Mouse (Mus musculus) myocyte (in vitro differentiated cells): ENCODE data around the gene Clec2l. TPM values are rescaled to one million over a fixed set of nuclear protein-coding genes. Genes with fewer than 3 reads are reported as not detected.

Experiments
- H3K27me3 ChIP-seq: one replicate; pipeline ENCODE4 v1.6.1; 2011; ENCODE audit not compliant: control insufficient read depth, insufficient read depth, insufficient read length
- H3K36me3 ChIP-seq: one replicate; pipeline ENCODE4 v1.6.1; 2011; ENCODE audit not compliant: control insufficient read depth, insufficient read depth
- H3K4me2 ChIP-seq: one replicate; pipeline ENCODE4 v1.6.1; 2011; ENCODE audit warnings: low read depth, control low read depth
- H3K4me3 ChIP-seq: one replicate; pipeline ENCODE4 v1.5.1; 2011; ENCODE audit warnings: mild to moderate bottlenecking, control low read depth, moderate library complexity
- H3K79me2 ChIP-seq: one replicate; pipeline ENCODE4 v1.6.1; 2011; ENCODE audit not compliant: control insufficient read depth, insufficient read depth
- H3ac ChIP-seq: one replicate; pipeline ENCODE4 v1.6.1; 2011; ENCODE audit not compliant: control insufficient read depth, insufficient read length
- CEBPB ChIP-seq: IDR thresholded peaks from 2 replicates; pipeline ENCODE4 v1.6.1; 2011; ENCODE audit warnings: mild to moderate bottlenecking, moderate library complexity; ENCODE audit not compliant: poor library complexity, insufficient read depth, severe bottlenecking
- E2F4 ChIP-seq: IDR thresholded peaks from one replicate; pipeline ENCODE4 v1.6.1; 2011; ENCODE audit warnings: mild to moderate bottlenecking, control low read depth, moderate library complexity; ENCODE audit not compliant: insufficient read depth
- MAX ChIP-seq: IDR thresholded peaks from one replicate; pipeline ENCODE4 v1.6.1; 2011; ENCODE audit warnings: low read depth, mild to moderate bottlenecking, control low read depth
- MYOD1 ChIP-seq, 3 experiments: IDR thresholded peaks; one replicate each; pipeline ENCODE4 v1.6.1; 2011; ENCODE audit warnings: control low read depth in 2 of 3, low read depth in 2 of 3, mild to moderate bottlenecking in 2 of 3, moderate library complexity in 1 of 3; ENCODE audit not compliant: insufficient read length in 2 of 3, control insufficient read depth in 1 of 3
- MYOG ChIP-seq, 3 experiments: IDR thresholded peaks; one replicate each; pipeline ENCODE4 v1.6.1; 2011; ENCODE audit warnings: control low read depth in 2 of 3, low read depth in 2 of 3, mild to moderate bottlenecking in 2 of 3; ENCODE audit not compliant: insufficient read length in 2 of 3, control insufficient read depth in 1 of 3, insufficient read depth in 1 of 3
- POLR2A ChIP-seq: IDR thresholded peaks from one replicate; pipeline ENCODE4 v1.6.1; 2011; ENCODE audit warnings: low read depth, mild to moderate bottlenecking, control low read depth, moderate library complexity; ENCODE audit not compliant: insufficient read length
- POLR2AphosphoS2 ChIP-seq: IDR thresholded peaks from one replicate; pipeline ENCODE4 v1.6.1; 2011; ENCODE audit warnings: low read depth, control low read depth; ENCODE audit not compliant: insufficient read length
- REST ChIP-seq: IDR thresholded peaks from one replicate; pipeline ENCODE4 v1.6.1; 2011; ENCODE audit warnings: mild to moderate bottlenecking, control low read depth, moderate library complexity; ENCODE audit not compliant: insufficient read depth, insufficient read length
- SRF ChIP-seq: IDR thresholded peaks from one replicate; pipeline ENCODE4 v1.6.1; 2011; ENCODE audit warnings: low read depth; ENCODE audit not compliant: control insufficient read depth, insufficient read length
- TCF12 ChIP-seq: IDR thresholded peaks from one replicate; pipeline ENCODE4 v1.6.1; 2011; ENCODE audit warnings: mild to moderate bottlenecking, control low read depth; ENCODE audit not compliant: poor library complexity, insufficient read depth, severe bottlenecking
- TCF3 ChIP-seq: IDR thresholded peaks from one replicate; pipeline ENCODE4 v1.6.1; 2011; ENCODE audit warnings: low read depth, control low read depth; ENCODE audit not compliant: insufficient read length
- USF1 ChIP-seq: IDR thresholded peaks from one replicate; pipeline ENCODE4 v1.6.1; 2011; ENCODE audit warnings: low read depth, mild to moderate bottlenecking, control low read depth, moderate library complexity
- polyA plus RNA-seq: library from polyadenylated mRNA; unstranded; fragments of >200 nt; fragmentation: generic; extraction: Trizol; gene quantifications from one replicate; pipeline ENCODE4 v1.2.1, GENCODE M21; 2012; ENCODE audit warnings: missing spikeins

Gene Clec2l
- polyA plus RNA-seq: 0.19 TPM

DNA sequence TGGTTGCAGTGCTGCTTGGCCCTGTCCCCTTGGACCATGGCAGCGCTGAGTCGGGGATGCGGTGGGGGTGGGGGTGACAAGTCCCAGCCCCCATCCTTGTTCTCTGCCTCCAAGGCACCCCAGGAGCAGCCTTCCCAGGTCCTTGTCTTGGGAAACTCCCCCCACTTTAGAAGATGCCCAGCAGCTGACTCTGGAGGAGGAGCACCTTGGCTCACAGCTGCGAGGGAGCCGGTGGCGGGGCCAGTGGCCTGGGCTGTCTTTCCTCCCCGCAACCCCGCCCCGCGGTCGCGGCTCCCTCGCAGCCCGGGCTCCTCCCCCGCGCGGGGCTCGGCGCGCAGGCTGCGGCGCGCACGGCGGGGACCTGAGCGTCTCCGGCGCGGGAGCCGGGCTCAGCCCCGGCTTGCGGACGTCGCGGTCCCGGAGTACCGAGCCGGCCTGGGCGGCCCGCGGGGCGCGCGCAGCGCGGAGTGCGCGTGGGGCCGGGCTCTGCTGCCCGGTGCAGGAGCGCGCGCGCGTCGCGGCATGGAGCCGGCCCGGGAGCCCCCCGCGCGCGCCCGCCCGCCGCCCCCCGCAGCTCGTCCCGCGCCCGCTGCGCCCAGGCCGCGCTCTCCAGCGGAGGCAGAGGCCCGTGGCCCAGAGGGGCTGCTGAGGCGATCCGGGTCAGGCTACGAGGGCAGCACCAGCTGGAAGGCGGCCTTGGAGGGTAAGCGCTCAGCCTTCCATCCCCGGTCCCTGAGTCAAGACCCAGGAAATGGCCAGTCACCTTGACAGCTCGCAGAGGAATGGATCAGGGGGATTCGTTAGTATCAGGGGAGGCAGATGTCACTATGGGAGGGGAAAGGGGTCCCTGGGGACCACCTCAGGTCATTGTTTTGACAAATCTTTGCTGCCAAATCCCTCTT, at the start of gene Clec2l:
Gene Clec2l (plus strand): TSS at position 356 of the 902 bp plus-strand sequence.
- Histone ChIP-seq H3ac (no peak within 1 kb of the TSS), H3K4me3 (no peak within 1 kb of the TSS), H3K27me3 (peaks cover 63% of the 10 kb centered on the region), H3K79me2 (no peaks in the 10 kb centered on the region), H3K36me3 (no peaks in the 10 kb centered on the region), H3K4me2 (peak within 1 kb of the TSS; percentile 7)
- no peak for TF ChIP-seq USF1

DNA sequence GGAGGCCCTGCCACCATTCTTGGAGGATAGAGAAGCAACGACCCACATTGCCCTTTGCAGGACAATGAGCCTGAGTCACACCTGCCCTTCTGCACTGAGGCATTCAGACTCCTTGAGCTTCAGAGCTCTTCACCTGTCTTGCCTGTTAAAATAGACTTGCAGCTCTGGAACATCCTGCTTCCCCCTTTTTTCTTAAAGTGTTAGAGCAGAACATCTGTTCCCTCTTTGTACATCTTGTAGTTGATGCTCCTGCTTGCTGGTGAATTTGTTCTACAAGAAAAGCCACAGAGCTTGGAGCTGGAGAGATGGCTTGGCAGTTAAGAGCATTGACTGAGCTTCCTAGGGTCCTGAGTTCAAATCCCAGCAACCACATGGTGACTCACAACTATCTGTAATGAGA, 40.5 kb upstream of the Clec2l start:
- Histone ChIP-seq H3ac (no peak overlapping the region), H3K79me2 (no peaks in the 10 kb centered on the region), H3K36me3 (peaks cover 12% of the 10 kb centered on the region), H3K27me3 (no peaks in the 10 kb centered on the region), H3K4me2 (no peak overlapping the region), H3K4me3 (no peak overlapping the region)
- no peak for TF ChIP-seq TCF3
- TF ChIP-seq REST: no peak
- no peak for TF ChIP-seq CEBPB
- TF ChIP-seq MAX: no peak
- no peak for TF ChIP-seq POLR2A
- TF ChIP-seq SRF: no peak
- TF ChIP-seq E2F4: no peak
- TF ChIP-seq POLR2AphosphoS2: no peak

DNA sequence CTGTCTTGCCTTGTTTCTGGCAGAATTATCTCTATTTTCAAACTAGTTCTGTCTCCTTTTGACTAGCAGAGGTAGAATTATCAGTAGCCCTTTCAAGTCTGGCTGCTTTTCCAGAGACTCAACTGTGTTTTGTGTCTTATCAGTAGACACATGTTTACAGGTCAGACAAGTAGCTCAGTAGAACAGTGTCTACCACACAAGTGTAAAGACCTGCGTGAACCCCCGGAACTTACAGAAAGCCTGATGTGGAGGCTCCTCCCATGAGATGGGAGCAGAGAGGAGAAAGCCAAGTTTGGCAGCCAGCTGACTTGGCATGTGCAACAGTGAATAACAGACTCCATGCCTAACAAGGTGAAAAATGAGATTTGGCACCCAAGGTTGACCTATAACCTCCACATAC, 39.4 kb upstream of the Clec2l start:
- Histone ChIP-seq H3K27me3 (no peaks in the 10 kb centered on the region), H3K36me3 (peaks cover 9% of the 10 kb centered on the region), H3K4me3 (no peak overlapping the region), H3K4me2 (no peak overlapping the region), H3K79me2 (no peaks in the 10 kb centered on the region), H3ac (no peak overlapping the region)
- TF ChIP-seq REST (no peak), POLR2A (no peak), MYOD1 (IDR thresholded peaks at IDR 0.05; ENCODE audit: control insufficient read depth in 1 of 3, insufficient read length in 2 of 3, low read depth in 2 of 3) (no peak), E2F4 (no peak), MAX (no peak), TCF12 (no peak), MYOG (IDR thresholded peaks at IDR 0.05; ENCODE audit: control insufficient read depth in 1 of 3, insufficient read depth in 1 of 3, insufficient read length in 2 of 3, low read depth in 2 of 3) (no peak), SRF (no peak), USF1 (no peak), TCF3 (no peak), CEBPB (no peak), POLR2AphosphoS2 (no peak)

DNA sequence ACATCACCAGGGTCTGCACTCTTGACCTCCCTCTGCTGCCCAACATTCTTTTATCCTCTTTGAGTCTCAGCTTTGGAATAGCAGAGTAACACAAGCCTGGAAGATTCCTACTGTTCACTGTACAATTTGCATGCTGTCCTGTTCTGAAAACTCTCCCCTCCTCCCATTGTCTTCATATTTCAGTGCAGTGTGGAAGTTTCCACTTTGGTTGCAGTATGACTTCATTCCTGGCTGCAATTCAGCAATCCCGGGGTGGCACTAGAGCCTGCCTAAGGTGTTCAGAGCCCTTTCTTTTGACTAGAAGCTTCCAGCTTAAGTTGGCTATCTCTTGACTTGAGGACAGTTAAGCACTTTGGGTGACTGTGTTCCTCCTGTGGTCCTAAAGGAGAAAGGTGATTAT, 38.4 kb upstream of the Clec2l start:
- Histone ChIP-seq H3K36me3 (peaks cover 9% of the 10 kb centered on the region), H3K27me3 (no peaks in the 10 kb centered on the region), H3K79me2 (no peaks in the 10 kb centered on the region), H3K4me2 (peak overlapping the region; percentile 46), H3ac (no peak overlapping the region), H3K4me3 (no peak overlapping the region)
- no peak for TF ChIP-seq MYOD1 (IDR thresholded peaks at IDR 0.05; ENCODE audit: control insufficient read depth in 1 of 3, insufficient read length in 2 of 3, low read depth in 2 of 3)
- TF ChIP-seq USF1: no peak
- no peak for TF ChIP-seq TCF12
- TF ChIP-seq REST: no peak
- no peak for TF ChIP-seq POLR2AphosphoS2
- no peak for TF ChIP-seq MAX
- TF ChIP-seq MYOG (IDR thresholded peaks at IDR 0.05; ENCODE audit: control insufficient read depth in 1 of 3, insufficient read depth in 1 of 3, insufficient read length in 2 of 3, low read depth in 2 of 3): no peak
- TF ChIP-seq POLR2A: no peak
- no peak for TF ChIP-seq E2F4
- no peak for TF ChIP-seq TCF3
- no peak for TF ChIP-seq SRF

DNA sequence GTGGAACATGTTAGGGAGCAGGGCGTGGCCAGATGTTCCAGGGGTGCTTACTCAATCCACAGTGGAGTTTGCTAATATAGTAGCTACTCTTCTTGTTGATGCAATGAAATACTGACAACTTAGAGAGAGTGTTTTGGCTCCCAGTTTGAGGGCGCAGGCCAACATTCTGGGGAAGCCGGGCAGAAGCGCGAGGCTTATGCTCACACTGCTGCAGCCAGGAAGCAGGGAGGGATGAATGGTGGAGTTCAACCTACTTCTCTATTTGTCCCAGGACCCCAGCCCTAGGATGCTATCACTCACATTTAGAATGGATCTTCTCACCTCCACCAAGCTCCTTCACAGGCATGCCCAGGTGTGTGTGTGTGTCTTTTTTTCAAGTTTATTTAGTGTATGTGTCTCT, 36.8 kb upstream of the Clec2l start:
- no peak overlapping the region for H3K4me3 ChIP-seq
- no peaks in the 10 kb centered on the region for H3K27me3 ChIP-seq
- H3K36me3 ChIP-seq: peaks cover 9% of the 10 kb centered on the region
- no peaks in the 10 kb centered on the region for H3K79me2 ChIP-seq
- H3K4me2 ChIP-seq: no peak overlapping the region
- H3ac ChIP-seq: no peak overlapping the region
- TF ChIP-seq POLR2AphosphoS2 (no peak), REST (no peak), MYOD1 (IDR thresholded peaks at IDR 0.05; ENCODE audit: control insufficient read depth in 1 of 3, insufficient read length in 2 of 3, low read depth in 2 of 3) (no peak), SRF (no peak), MAX (no peak), TCF12 (no peak), MYOG (IDR thresholded peaks at IDR 0.05; ENCODE audit: control insufficient read depth in 1 of 3, insufficient read depth in 1 of 3, insufficient read length in 2 of 3, low read depth in 2 of 3) (no peak), POLR2A (no peak), TCF3 (no peak), CEBPB (no peak), E2F4 (no peak)
